Mouse (Mus musculus) forebrain, embryonic 10.5 days (tissue): Measurements from ENCODE around the gene Rasip1. TPM values are rescaled to one million over a fixed set of nuclear protein-coding genes. Genes with fewer than 3 reads are reported as not detected.

Experiments
- DNase-seq: peaks from one replicate; pipeline ENCODE4 v3.0.0-alpha.2; 2017; ENCODE audit warnings: low spot score; ENCODE audit errors: extremely low spot score
- H3K27ac ChIP-seq: fragments of 300-500 bp; sonication (generic); 2 replicates; pipeline ENCODE4 v1.5.1; 2016; ENCODE audit warnings: mild to moderate bottlenecking
- H3K27me3 ChIP-seq: fragments of 300-500 bp; sonication (generic); 2 replicates; pipeline ENCODE4 v1.6.1; 2016; ENCODE audit warnings: mild to moderate bottlenecking; ENCODE audit not compliant: poor library complexity, severe bottlenecking
- H3K36me3 ChIP-seq: fragments of 300-500 bp; sonication (generic); replicated peaks from 2 replicates; pipeline ENCODE4 v1.6.1; 2016; ENCODE audit warnings: mild to moderate bottlenecking, moderate library complexity
- H3K4me1 ChIP-seq: fragments of 300-500 bp; sonication (generic); 2 replicates; pipeline ENCODE4 v1.6.1; 2016
- H3K4me3 ChIP-seq: fragments of 300-500 bp; sonication (generic); 2 replicates; pipeline ENCODE4 v1.5.1; 2016; ENCODE audit warnings: mild to moderate bottlenecking, moderate library complexity
- H3K9me3 ChIP-seq: fragments of 300-500 bp; sonication (generic); 2 replicates; pipeline ENCODE4 v1.6.1; 2016; ENCODE audit warnings: mild to moderate bottlenecking, moderate library complexity
- WGBS: fragments of 180-500 bp; shearing (Covaris S2); methylation state at CpG from one replicate; pipeline ENCODE4 v1.1.7; 2016; 5-methylcytosine and 5-hydroxymethylcytosine counted together
- polyA plus RNA-seq: library from polyadenylated mRNA; unstranded; fragments of >200 nt; fragmentation: Nextera tagmentation; extraction: Ambion mirVana; gene quantifications from 2 replicates; pipeline ENCODE4 v1.2.1, GENCODE M21; 2016

Rasip1 gene
- polyA plus RNA-seq, 1 experiment from 2014 or later: 4.5 TPM

- no peak for DNase-seq
- peaks cover 17% of the 10 kb centered on the region for H3K4me1 ChIP-seq
- no peak overlapping the region for H3K27ac ChIP-seq
- no peaks in the 10 kb centered on the region for H3K9me3 ChIP-seq
- H3K27me3 ChIP-seq: no peaks in the 10 kb centered on the region
- no peak overlapping the region for H3K4me3 ChIP-seq
- WGBS: 54% methylated on average over 18 of the region's 18 CpGs
- H3K36me3 ChIP-seq: no peaks in the 10 kb centered on the region
Measured at GRCm38 (mm10) chr7:45598960-45599879, 28.1 kb upstream of the Rasip1 start.

- WGBS: 85% methylated on average over 9 of the region's 9 CpGs
- Histone ChIP-seq H3K27me3 (no peaks in the 10 kb centered on the region), H3K36me3 (no peaks in the 10 kb centered on the region), H3K4me3 (no peak overlapping the region), H3K4me1 (peaks cover 8% of the 10 kb centered on the region), H3K9me3 (no peaks in the 10 kb centered on the region), H3K27ac (no peak overlapping the region)
- no peak for DNase-seq
Measured at GRCm38 (mm10) chr7:45605704-45606289, 21.5 kb upstream of the Rasip1 start.

- Histone ChIP-seq H3K4me1 (no peaks in the 10 kb centered on the region), H3K9me3 (no peaks in the 10 kb centered on the region), H3K27me3 (peaks cover 6% of the 10 kb centered on the region), H3K36me3 (no peaks in the 10 kb centered on the region), H3K4me3 (no peak overlapping the region), H3K27ac (no peak overlapping the region)
- 82% methylated on average over 1 of the region's 1 CpGs for WGBS
- no peak for DNase-seq
Measured at GRCm38 (mm10) chr7:45609511-45609910, 17.8 kb upstream of the Rasip1 start.

- Histone ChIP-seq H3K27me3 (peaks cover 63% of the 10 kb centered on the region), H3K27ac (no peak overlapping the region), H3K4me1 (peaks cover 25% of the 10 kb centered on the region), H3K4me3 (no peak overlapping the region), H3K36me3 (no peaks in the 10 kb centered on the region), H3K9me3 (no peaks in the 10 kb centered on the region)
- DNase-seq: no peak
- WGBS: 28% methylated on average over 6 of the region's 6 CpGs
Measured at GRCm38 (mm10) chr7:45616277-45616676, 11.0 kb upstream of the Rasip1 start.

- H3K9me3 ChIP-seq: no peaks in the 10 kb centered on the region
- peak within 1 kb of the TSS; percentile 23 for H3K4me3 ChIP-seq
- peaks cover 25% of the 10 kb centered on the region for H3K4me1 ChIP-seq
- H3K36me3 ChIP-seq: no peaks in the 10 kb centered on the region
- peaks cover 63% of the 10 kb centered on the region for H3K27me3 ChIP-seq
- H3K27ac ChIP-seq: 0 out of 2 replicates have a peak within 1 kb of the TSS, but pooled peaks have one; percentile 40
- no peak for DNase-seq
- 5% methylated on average over 31 of the region's 31 CpGs for WGBS
Measured at GRCm38 (mm10) chr7:45617042-45617695, 10.1 kb upstream of the Rasip1 start, which contains the start of gene Fut1. TSS of gene Fut1 (plus strand) at chr7:45617289.

- Histone ChIP-seq H3K9me3 (no peaks in the 10 kb centered on the region), H3K27ac (no peak overlapping the region), H3K4me1 (peaks cover 25% of the 10 kb centered on the region), H3K27me3 (peaks cover 63% of the 10 kb centered on the region), H3K36me3 (no peaks in the 10 kb centered on the region), H3K4me3 (no peak overlapping the region)
- 82% methylated on average over 5 of the region's 5 CpGs for WGBS
- DNase-seq: no peak
Measured at GRCm38 (mm10) chr7:45618316-45618715, 9.0 kb upstream of the Rasip1 start.

GRCm38 (mm10) chr7:45619592-45619991 lies 7.7 kb upstream of the Rasip1 start:
- Histone ChIP-seq H3K27ac (no peak overlapping the region), H3K4me3 (no peak overlapping the region), H3K4me1 (peaks cover 25% of the 10 kb centered on the region), H3K27me3 (peaks cover 57% of the 10 kb centered on the region), H3K36me3 (no peaks in the 10 kb centered on the region), H3K9me3 (no peaks in the 10 kb centered on the region)
- DNase-seq: no peak
- 90% methylated on average over 5 of the region's 5 CpGs for WGBS

GRCm38 (mm10) chr7:45621443-45621842 lies 5.8 kb upstream of the Rasip1 start, which contains the start of gene Izumo1:
TSS of gene Izumo1 (plus strand) at chr7:45621811.
- 30% methylated on average over 9 of the region's 9 CpGs for WGBS
- Histone ChIP-seq H3K27ac (no peak within 1 kb of the TSS), H3K9me3 (no peaks in the 10 kb centered on the region), H3K4me1 (peaks cover 11% of the 10 kb centered on the region), H3K27me3 (peaks cover 55% of the 10 kb centered on the region), H3K4me3 (0 out of 2 replicates have a peak within 1 kb of the TSS, but pooled peaks have one; percentile 4), H3K36me3 (no peaks in the 10 kb centered on the region)
- no peak for DNase-seq

GRCm38 (mm10) chr7:45623507-45623906 lies 3.8 kb upstream of the Rasip1 start:
- no peaks in the 10 kb centered on the region for H3K9me3 ChIP-seq
- H3K36me3 ChIP-seq: no peaks in the 10 kb centered on the region
- no peak overlapping the region for H3K27ac ChIP-seq
- no peak overlapping the region for H3K4me3 ChIP-seq
- peaks cover 55% of the 10 kb centered on the region for H3K27me3 ChIP-seq
- no peak for DNase-seq
- WGBS: 94% methylated on average over 11 of the region's 11 CpGs
- H3K4me1 ChIP-seq: peaks cover 4% of the 10 kb centered on the region

- Histone ChIP-seq H3K27me3 (peaks cover 55% of the 10 kb centered on the region), H3K4me1 (peaks cover 11% of the 10 kb centered on the region), H3K36me3 (no peaks in the 10 kb centered on the region), H3K4me3 (no peak overlapping the region), H3K27ac (no peak overlapping the region), H3K9me3 (no peaks in the 10 kb centered on the region)
- no peak for DNase-seq
- 90% methylated on average over 3 of the region's 3 CpGs for WGBS
Measured at GRCm38 (mm10) chr7:45624718-45625117, 2.6 kb upstream of the Rasip1 start.

GRCm38 (mm10) chr7:45625481-45625880 lies 1.8 kb upstream of the Rasip1 start:
- Histone ChIP-seq H3K9me3 (no peaks in the 10 kb centered on the region), H3K36me3 (no peaks in the 10 kb centered on the region), H3K4me1 (peaks cover 11% of the 10 kb centered on the region), H3K27ac (no peak overlapping the region), H3K27me3 (peaks cover 58% of the 10 kb centered on the region), H3K4me3 (no peak overlapping the region)
- 95% methylated on average over 8 of the region's 8 CpGs for WGBS
- DNase-seq: no peak

GRCm38 (mm10) chr7:45626571-45627076 lies 664 bp upstream of the Rasip1 start:
- H3K27me3 ChIP-seq: peaks cover 70% of the 10 kb centered on the region
- peaks cover 11% of the 10 kb centered on the region for H3K4me1 ChIP-seq
- H3K27ac ChIP-seq: no peak overlapping the region
- no peaks in the 10 kb centered on the region for H3K36me3 ChIP-seq
- no peaks in the 10 kb centered on the region for H3K9me3 ChIP-seq
- DNase-seq: no peak
- H3K4me3 ChIP-seq: no peak overlapping the region
- 90% methylated on average over 7 of the region's 7 CpGs for WGBS
